Mouse (Mus musculus) mouse embryonic stem cell (cell line): ENCODE data around the gene Pi4ka.

Source experiments
- in situ Hi-C, 2 experiments: fragments of 300-500 bp; cut with MboI; formaldehyde crosslinking; loops; 1 replicate in 1 of 2; 3 replicates in 1 of 2; pipeline ENCODE4 v1.14.3; 2019 to 2020; ENCODE audit warnings: low sequenced_read_pairs in 2 of 2, low pct_unique_long_range_greater_than_20kb in 1 of 2, mixed read lengths in 1 of 2; ENCODE audit not compliant: unreplicated experiment in 1 of 2

The Pi4ka gene

DNA sequence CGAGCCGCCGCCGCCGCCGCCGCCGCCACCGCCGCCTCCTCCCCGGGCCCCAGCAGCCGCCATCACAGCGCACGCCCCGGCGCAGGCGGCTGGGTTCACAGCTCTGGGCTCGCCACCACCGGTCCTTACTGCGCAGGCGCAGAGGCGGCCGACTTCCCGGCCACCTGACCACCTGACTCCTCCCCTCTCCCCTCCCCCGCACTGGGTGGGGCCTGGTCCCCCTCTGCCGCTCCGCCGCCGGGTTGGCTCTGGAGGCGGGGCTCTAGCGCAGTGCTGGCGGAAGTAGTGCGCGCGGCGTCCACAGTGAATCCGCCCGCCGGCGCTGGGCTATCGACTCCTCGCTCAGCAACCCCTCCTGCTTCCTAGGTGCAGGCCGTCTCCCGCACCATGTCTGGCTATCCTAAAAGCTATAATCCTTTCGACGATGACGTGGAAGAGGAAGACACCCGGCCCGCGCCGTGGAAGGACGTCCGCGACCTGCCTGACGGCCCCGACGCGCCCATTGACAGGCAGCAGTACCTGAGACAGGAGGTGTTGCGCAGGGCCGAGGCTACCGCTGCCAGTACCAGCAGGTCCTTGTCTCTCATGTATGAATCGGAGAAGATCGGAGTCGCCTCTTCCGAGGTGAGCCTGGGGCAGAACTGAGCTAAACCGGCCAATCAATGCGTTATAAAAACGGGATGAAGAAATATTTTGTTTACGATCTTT, at the start of gene Pi4ka, which contains the start of gene Snap29:
Gene Pi4ka (minus strand): TSS at position 579 of the 708 bp plus-strand sequence.
Gene Snap29 (plus strand): TSS at position 251 of the 708 bp plus-strand sequence.
- in situ Hi-C loops, result no loop called here

DNA sequence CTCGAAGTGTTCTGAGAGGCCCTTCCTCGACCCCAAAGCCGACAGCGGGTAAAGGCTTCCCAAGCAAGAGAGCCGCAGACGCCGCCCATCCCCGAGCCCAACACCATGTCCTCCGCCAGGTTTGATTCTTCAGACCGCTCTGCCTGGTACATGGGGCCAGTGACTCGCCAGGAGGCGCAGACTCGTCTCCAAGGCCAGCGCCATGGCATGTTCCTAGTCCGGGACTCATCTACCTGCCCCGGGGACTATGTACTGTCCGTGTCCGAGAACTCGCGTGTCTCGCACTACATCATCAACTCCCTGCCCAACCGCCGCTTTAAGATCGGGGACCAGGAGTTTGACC, 46.2 kb upstream of the Pi4ka start:
- in situ Hi-C loops, result no loop called here

DNA sequence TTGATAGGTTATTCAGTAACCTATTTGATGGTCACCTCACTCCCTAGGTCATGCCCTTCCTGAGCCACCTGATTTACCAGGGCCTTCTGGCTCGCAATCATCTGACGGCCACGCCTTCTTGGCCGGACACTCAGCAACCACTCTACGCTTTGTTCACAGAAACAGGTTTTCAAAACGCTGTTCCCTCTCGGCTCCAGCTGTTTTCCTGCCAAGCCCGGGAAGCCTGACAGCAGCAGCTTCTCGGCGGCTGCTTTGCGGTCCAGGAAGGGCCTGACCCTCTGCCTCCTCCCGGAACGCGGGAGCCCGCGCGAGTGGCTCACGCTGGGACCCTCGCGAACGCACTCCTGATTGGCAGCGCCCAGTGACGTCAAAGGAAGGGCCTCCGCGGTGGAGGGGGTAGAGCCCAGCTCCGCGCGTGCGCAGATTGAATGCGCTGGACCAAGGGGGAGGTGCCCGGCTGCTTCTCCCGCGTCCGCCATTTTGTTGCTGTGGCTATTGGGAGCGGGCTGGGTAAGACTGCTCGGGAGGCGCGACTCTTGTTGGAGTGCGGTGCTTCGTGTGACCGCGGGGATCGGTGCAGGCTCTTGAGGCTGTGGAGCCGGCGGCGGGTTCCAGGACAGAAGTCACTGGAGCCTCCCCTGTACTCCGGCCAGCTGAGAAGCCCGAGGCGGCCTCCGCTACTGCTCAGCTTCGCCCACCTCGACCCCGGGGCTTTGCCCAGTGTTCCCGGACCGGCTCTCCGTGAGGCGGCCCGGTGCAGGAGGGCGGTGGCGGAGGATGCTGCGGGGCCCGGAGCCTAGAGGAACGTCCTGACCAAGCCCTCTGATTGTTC, 45.6 kb upstream of the Pi4ka start, which contains the start of gene Crkl:
Gene Crkl (plus strand): TSS at position 447 of the 832 bp plus-strand sequence.
- in situ Hi-C loops, result no loop called here

DNA sequence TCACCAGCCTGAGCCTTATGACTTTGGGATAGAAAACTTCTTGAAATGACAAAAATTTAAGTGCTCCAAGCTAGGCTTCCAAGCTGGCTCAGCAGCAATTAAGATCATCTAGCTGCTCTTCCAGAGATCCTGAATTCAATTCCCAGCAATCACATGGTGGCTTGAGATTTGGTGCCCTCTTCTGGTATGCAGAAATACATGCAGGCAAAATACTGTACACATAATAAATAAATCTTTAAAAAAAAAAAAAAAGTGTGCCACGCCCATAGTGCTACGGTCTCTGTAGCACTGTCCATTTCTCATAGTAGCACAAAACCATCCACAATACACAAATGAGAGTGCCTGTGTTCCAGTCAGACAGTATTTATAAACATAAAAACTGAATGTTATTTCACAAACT, 26.5 kb upstream of the Pi4ka start:
- in situ Hi-C loops, result no loop called here

DNA sequence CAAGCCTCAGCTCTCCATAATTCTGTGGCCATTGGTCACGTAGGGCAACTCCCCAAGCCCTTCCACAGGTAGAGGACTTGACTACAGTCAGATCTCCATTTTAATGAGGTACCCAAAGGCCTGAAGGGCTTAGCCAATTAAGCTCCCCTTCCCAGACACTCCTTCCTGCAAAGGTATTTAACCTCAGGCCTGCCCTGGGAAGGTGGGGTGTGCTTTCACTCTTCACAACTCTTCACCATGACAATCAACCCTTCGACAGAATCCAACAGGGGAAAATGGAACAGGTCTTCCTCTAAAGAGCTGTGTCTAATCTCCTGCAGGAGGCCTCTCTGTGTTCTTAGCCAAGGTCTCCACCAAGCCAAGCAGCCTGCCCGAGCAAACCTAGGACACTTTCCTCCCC, 16.9 kb upstream of the Pi4ka start:
- in situ Hi-C loops, result no loop called here

DNA sequence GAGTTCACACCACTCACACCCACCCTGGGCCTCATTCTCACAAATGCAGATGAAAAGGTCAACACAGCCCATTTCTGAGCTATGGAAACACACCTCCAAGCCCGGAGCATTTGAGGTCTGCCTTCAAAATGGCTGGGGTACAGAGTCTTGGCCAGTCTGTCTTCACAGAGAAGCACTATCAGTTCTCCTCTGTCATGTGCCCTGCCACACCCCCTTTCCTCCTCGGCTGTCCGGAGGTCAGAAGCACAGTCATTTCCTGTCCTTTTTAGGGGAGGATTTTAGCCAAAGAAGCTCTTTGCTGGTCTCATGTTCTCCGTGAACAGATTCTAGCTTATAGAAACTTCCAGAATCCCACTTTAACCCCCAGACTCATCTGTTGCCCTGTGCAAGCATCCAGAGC, 4.1 kb upstream of the Pi4ka start:
- in situ Hi-C loops, result no loop called here

DNA sequence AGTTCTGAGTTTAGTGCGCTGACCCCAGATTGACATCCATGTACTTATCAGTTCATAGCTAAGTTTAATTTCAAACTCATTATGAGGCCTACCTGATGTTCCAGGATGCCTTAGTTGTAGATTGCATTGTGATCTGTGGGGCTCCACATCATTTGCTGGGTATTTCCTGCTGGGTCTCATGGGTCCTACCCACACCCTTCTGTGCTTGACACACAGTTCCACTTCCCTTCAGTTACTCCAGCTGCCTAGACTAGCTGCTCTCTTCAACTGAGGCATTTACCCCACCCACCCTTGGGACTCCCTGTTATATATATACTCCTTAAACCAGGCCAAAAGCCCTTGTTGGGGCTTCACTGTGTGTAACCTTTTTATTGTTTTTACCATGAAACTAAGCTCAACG, 2.9 kb upstream of the Pi4ka start:
- in situ Hi-C loops, result no loop called here

DNA sequence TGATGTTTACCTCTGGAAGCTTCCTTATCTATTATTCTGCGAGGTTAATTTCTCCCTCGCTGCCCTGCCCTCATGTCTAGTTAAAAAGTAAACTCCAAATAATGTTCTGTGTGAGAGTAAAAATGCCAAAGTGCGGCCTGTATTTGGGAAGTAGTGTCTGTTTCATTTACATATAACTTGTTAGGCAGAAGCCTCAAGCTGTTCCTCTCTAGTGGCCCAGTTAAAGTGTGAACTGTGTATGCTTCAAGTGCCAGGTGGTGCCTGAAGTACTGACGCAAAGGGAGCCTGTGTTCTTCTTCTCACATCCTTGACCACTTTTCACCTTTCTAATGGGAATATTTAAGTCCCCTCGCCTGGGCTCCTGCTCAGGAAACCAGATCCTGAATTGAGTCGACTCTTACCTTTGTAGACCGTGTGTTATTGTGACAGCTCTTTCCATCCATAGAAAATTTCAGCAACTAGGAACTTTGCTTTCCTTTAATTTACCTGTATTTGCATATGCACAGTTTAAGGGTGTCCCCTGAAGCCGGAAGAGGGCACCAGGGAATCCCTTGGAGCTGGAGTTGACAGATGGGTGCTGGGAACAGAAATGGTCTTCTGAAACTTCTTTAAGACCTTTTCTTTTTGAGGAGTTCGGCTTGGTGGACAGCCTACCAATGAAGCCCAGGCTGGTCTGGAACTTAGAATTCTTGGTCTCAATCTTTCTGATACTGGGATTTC, 558 bp upstream of the Pi4ka start:
- in situ Hi-C loops, result no loop called here

DNA sequence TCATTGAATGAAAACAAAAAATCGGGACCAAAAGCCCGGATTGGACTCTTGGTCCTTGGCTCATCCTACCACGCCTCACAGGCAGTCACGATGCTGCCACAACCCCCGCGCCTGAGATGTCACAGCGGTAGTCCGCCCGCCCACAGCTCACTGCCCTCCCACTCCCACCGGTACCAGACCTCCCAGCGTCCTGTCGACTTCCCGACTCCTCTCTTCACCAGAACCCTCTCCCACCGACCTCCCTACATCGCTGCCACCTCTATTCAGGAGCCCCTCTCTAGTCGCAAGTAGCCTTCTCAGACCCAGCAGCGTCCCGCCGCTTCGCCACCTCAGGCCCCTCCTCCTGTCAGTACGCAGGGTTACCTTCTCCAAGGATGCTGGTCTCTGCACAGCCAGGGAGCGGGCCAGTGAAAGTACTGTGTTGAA, 830 bp downstream of the Pi4ka start:
- in situ Hi-C loops, result no loop called here

DNA sequence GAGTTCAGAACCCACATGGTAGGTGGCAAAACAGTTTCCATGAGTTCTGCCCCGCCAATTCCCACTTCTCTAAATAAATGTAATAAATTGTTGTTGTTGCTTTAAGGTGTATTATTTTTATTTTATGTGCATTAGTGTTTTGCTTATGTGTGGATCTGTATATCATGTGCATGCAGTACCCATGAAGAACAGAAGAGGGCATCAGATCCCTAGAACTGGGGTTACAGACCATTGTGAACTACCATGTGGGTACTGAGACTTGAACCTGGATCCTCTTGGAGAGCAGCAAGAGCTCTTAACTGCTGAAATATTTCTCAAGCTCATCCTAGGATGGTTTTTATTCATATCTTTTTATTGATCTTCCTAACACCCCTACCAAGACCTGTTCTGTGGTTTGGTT, 3.3 kb downstream of the Pi4ka start:
- in situ Hi-C loops, result no loop called here

DNA sequence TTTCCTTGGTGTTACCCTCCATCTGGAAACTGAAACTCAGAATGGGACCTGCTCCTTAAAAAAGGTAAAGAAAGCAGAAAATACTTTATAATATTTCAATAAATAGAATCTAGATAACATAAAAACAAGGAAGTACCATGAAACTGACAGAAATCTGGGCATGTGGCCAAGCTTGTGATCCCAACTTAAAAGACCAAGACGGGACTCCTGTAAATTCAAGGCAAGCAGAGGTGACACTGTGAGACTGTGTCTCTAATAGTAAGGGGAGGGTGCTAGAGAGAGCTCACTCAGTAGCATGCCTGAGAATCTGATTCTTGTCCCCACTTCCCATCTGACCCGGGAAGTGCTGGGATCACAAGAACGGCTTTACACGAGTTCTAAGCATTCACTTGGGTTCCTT, 13.3 kb downstream of the Pi4ka start:
- in situ Hi-C loops, result no loop called here

DNA sequence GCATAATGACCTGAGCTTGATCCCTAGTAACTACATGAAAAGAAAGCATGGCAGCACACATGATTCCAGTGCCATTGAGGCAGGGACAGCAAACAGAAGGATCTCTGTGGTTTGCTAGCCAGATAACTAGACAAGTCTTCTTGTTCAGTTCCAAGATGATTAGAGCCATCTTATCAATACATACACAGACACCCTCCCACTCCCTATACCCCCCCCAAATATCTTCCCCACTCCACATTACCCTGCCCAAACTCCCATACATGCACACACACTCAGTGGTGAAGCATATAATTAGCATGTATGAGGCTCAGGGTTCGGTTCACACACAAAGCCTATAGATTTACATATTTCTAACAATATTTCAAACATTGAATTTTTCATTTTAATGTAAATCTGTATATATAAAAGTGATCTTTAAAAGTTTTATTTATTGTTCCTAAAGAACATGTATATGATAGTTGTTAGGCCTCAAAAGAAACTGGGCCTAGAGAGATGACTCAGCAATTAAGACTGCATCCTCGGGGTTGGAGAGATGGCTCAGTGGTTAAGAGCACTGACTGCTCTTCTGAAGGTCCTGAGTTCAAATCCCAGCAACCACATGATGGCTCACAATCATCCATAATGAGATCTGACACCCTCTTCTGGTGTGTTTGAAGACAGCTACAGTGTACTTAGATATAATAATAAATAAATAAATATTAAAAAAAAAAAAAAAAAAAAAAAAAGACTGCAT, 22.4 kb downstream of the Pi4ka start:
- in situ Hi-C loops, result no loop called here

DNA sequence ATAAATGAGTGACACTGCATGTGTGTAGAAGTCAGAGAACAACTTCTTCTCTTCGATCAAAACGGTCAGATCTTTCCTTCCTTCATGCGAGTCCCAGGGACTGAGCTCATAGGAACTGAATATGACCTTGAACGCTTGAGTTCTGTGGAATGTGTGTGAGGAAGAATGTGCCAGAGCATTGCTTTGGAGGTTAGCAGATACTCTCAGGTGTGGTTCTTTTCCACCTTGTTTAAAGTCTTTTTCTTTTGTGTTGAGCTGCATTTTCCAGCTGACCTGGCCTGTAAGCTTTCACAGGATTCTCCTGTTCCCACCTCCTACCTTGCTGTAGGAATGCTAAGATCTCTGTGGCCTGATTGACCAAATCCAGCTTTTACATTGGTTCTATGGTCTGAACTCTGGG, 23.8 kb downstream of the Pi4ka start:
- in situ Hi-C loops, result no loop called here

DNA sequence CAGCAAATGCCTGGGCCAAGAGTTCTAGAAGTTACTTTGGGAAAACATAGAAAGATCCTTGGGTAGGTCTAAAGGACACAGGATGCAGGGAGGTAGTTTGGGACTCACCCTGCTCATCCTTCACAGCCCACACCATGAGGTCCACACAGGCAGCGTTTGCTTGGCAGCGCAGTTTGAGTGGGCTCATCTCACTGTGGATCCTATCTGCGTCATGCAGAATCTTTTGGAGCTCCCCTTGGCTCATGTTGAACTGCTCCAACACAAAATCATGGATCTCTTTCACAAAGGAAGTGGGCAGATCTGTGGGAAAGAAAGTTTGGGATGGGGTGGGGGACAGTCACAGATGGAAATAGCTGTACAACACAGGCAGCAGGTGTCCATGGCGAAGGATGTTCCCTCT, 47.3 kb downstream of the Pi4ka start:
- in situ Hi-C loops, result no loop called here

DNA sequence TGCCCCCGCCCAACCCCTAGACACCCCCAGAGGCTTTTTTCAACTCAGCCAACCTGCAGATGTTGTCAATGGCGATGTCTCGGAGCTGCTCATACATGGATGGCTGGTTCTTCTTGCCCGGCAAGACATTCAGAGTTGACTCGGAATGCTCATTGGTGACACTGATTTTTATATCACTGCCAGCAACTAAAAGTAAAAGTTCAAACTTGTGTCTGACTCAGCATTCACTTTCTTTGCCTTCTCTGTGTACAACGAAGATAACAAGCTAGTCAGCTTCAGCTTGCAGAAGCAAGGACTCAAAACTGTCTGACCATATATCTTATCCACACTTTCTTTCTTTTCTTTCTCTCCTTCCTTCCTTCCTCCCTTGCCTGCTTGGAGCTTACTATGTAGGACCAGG, 50.1 kb downstream of the Pi4ka start:
- in situ Hi-C loops, result no loop called here

DNA sequence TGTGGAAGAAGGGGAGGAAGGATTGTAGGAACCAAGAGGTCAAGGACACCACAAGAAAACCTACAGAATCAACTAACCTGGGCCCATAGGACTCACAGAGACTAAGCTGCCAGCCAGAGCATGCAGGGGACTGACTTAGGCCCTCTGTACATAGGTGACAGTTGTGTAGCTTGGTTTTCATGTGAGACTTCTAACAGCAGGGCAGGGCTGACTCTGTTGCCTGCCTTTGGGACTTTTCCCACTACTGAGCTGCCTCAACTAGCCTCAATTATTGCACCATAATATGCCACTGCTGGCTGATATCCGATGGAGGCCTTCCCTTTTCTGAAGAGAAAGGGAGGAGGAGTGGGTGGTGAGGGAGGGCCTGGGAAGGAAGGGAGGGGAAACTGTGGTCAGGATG, 59.3 kb downstream of the Pi4ka start:
- in situ Hi-C loops, result no loop called here

DNA sequence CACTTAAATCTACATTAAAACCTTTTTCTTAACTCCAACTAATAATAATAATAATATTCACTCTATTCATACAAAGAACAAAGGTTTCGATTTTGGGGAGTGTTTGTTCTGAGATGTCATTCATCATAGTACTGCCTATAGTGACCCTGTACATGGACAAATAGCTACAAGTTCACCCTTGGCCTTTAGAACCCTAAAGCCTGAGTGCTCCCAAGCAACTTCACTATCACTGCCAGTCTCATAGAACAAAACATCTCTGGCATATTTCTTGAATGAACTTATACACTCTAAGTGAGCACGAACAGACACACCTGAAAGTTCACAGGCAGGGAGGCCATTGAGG, 60.3 kb downstream of the Pi4ka start:
- in situ Hi-C loops, result no loop called here

DNA sequence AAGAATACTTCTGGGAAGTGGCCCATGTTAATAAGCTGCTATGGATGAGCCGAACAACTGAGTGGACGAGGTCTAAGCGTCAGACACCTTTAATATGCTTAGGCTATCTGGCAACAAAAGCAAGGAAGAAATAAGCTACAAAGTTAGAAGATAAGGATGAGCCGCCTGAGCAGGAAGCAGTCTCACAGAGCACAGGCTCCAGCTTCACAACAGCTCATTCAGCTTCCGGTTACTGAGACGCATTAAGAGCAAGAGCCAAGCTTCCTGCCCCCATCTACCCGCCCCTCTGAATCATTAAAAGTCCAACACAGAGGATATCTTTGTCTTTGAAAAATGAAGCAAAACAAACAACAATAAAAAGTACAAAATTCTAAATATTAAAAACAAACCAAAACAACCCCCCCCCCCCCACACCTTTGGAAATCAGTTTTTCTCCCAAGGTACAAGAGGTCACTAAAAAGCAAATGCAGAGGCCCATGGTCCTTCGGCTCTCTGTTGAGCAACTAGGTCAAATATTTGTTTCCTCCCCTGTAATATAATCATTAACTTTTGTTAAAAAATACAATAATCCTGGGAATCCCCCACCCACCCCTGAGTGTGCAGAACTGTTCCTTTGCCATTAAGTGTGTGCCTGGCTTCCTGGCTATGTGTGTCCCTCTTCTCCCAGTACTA, 60.8 kb downstream of the Pi4ka start:
- in situ Hi-C loops, result no loop called here
